Mouse (Mus musculus): ENCODE data around the gene Mical2.

DNA sequence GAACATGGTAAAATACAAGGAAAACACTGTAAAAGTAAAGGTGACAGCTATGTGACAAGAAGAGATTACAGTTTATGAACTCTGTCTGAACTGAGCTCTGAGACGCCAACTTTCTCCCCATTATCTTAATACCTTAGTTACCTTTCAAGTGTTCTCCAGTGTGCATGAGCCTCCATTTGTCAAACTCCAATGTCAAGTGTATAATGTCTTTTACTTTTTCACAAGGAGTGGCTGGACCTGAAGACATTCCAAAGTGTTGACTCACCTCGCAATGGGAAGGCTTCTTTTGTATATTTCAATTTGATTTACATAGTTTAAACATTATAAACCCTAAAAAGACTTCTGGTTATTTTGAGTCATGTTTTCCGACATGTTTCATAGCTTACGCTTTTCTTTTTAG, 197.8 kb downstream of the Mical2 start:
- no peak for TF ChIP-seq TAL1 (conservative IDR thresholded peaks at IDR 0.05; ENCODE audit: low read depth, low read length)
- TF ChIP-seq CTCF (IDR thresholded peaks at IDR 0.05; ENCODE audit: low read depth, low read length), result no peak

Measured in G1E (cell line).